Mouse (Mus musculus) heart, embryonic 15.5 days (tissue): ENCODE results near the gene Snx30. TPM values are rescaled to one million over a fixed set of nuclear protein-coding genes. Genes with fewer than 3 reads are reported as not detected.

Experiments used
- ATAC-seq: fragments of 200-750 bp; cut with Nextera tagmentation; replicated peaks from 2 replicates; pipeline ENCODE4 v1.8.0; 2017; ENCODE audit warnings: low read depth, moderate TSS enrichment; ENCODE audit not compliant: insufficient number of reproducible peaks, insufficient read depth, low FRiP score
- H3K27ac ChIP-seq: fragments of 300-500 bp; sonication (generic); 2 replicates; pipeline ENCODE4 v1.5.1; 2015; ENCODE audit warnings: mild to moderate bottlenecking, inconsistent platforms
- H3K27me3 ChIP-seq: fragments of 300-500 bp; sonication (generic); 2 replicates; pipeline ENCODE4 v1.6.1; 2015; ENCODE audit warnings: inconsistent platforms
- H3K36me3 ChIP-seq: fragments of 300-500 bp; sonication (generic); 2 replicates; pipeline ENCODE4 v1.6.1; 2015; ENCODE audit warnings: mild to moderate bottlenecking, inconsistent platforms
- H3K4me1 ChIP-seq: fragments of 300-500 bp; sonication (generic); replicated peaks from 2 replicates; pipeline ENCODE4 v1.6.1; 2015; ENCODE audit warnings: inconsistent platforms
- H3K4me2 ChIP-seq: fragments of 300-500 bp; sonication (generic); 2 replicates; pipeline ENCODE4 v1.6.1; 2015; ENCODE audit warnings: inconsistent platforms, mild to moderate bottlenecking, moderate library complexity
- H3K4me3 ChIP-seq: fragments of 300-500 bp; sonication (generic); 2 replicates; pipeline ENCODE4 v1.5.1; 2015; ENCODE audit warnings: mild to moderate bottlenecking, inconsistent platforms
- H3K9ac ChIP-seq: fragments of 300-500 bp; sonication (generic); 2 replicates; pipeline ENCODE4 v1.6.1; 2015; ENCODE audit warnings: mild to moderate bottlenecking, inconsistent platforms
- H3K9me3 ChIP-seq: fragments of 300-500 bp; sonication (generic); replicated peaks from 2 replicates; pipeline ENCODE4 v1.6.1; 2016; ENCODE audit warnings: inconsistent platforms
- WGBS: fragments of 180-500 bp; shearing (Covaris S2); methylation state at CpG from one replicate; pipeline ENCODE4 v1.1.7; 2015; ENCODE audit warnings: mixed read lengths; 5-methylcytosine and 5-hydroxymethylcytosine counted together
- polyA plus RNA-seq: library from polyadenylated mRNA; unstranded; fragments of >200 nt; fragmentation: Nextera tagmentation; extraction: Ambion mirVana; gene quantifications from 2 replicates; pipeline ENCODE4 v1.2.1, GENCODE M21; 2015

Gene Snx30
- polyA plus RNA-seq, 1 experiment from 2014 or later: 5.3 TPM

DNA sequence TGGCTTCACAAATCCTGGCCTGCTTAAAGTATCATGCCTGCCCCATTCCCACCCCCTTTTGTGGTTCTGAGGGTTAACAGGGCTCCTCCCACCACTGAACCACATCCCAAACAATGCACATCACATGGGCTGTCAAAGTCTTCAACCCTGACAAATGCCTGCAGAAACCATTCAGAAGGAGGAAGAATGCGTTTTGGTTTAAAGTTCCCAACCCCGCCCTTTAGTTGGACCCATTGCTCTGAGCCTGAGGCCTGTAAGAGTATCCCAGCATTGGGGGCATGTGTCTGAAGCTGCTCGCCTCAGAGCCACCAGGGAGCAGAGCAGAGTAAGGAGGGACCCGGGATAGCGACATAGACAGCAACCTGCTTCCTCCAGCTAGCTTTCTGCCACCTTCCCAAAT lies 68.2 kb downstream of the Snx30 start:
- Histone ChIP-seq H3K9ac (no peak overlapping the region), H3K4me2 (no peak overlapping the region), H3K4me1 (peaks cover 24% of the 10 kb centered on the region), H3K27me3 (no peaks in the 10 kb centered on the region), H3K36me3 (no peaks in the 10 kb centered on the region), H3K9me3 (no peaks in the 10 kb centered on the region), H3K4me3 (no peak overlapping the region), H3K27ac (no peak overlapping the region)
- no peak for ATAC-seq
- 58% methylated on average over 5 of the region's 5 CpGs for WGBS

DNA sequence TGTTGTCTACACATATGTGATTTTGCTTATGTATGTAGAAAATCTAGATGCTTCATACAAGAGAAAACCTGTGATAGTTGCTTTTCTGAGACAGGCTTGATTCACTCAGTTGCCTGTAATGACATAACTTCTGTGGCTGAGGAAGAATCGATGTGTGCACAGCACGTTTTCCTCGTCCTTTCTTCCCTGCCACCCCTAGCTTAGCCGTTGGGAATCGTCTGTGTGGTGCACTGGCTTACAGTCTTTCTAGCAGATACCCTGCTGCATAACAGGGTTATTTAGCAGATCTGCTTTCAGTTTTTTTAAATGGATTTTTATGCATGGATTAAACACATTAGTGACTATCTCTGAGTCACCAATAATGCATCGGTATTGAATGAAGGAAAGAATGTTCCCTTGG lies 70.9 kb downstream of the Snx30 start:
- no peak for ATAC-seq
- H3K36me3 ChIP-seq: 0 out of 2 replicates have a peak, but pooled peaks cover 8% of the 10 kb centered on the region

DNA sequence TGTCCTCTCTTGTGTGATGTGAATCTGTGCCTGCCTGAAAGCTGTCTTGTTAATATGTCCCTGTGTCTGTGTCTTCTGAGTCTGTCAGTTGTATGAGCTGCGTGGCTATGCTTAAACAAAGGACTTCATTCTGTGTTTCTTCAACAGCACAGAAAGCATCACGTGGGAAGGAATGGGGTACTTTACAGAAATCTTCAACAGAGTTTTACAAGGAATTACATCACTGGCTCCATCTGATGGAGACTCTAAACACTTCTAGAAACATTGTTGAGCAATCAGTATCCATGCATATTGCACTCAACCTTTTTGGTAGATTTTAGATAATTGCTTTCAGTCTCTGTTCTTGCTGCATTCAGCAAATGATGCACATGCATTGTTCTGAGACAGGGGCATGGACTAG lies 71.4 kb downstream of the Snx30 start:
- 0 out of 2 replicates have a peak, but pooled peaks cover 7% of the 10 kb centered on the region for H3K4me1 ChIP-seq
- H3K27me3 ChIP-seq: no peaks in the 10 kb centered on the region
- ATAC-seq: no peak
- H3K27ac ChIP-seq: no peak overlapping the region
- 0 out of 2 replicates have a peak, but pooled peaks cover 8% of the 10 kb centered on the region for H3K36me3 ChIP-seq
- no peak overlapping the region for H3K4me3 ChIP-seq
- 80% methylated on average over 2 of the region's 2 CpGs for WGBS
- H3K4me2 ChIP-seq: no peak overlapping the region
- no peaks in the 10 kb centered on the region for H3K9me3 ChIP-seq
- no peak overlapping the region for H3K9ac ChIP-seq

More for the DNA sequence above, 70.9 kb downstream of the Snx30 start:
- H3K9me3 ChIP-seq: no peaks in the 10 kb centered on the region
- H3K4me1 ChIP-seq: 0 out of 2 replicates have a peak, but pooled peaks cover 7% of the 10 kb centered on the region
- no peak overlapping the region for H3K27ac ChIP-seq
- H3K4me2 ChIP-seq: no peak overlapping the region
- H3K9ac ChIP-seq: no peak overlapping the region
- H3K27me3 ChIP-seq: no peaks in the 10 kb centered on the region
- whole genome bisulfite sequencing: 87% methylated on average over 6 of the region's 6 CpGs
- H3K4me3 ChIP-seq: no peak overlapping the region

DNA sequence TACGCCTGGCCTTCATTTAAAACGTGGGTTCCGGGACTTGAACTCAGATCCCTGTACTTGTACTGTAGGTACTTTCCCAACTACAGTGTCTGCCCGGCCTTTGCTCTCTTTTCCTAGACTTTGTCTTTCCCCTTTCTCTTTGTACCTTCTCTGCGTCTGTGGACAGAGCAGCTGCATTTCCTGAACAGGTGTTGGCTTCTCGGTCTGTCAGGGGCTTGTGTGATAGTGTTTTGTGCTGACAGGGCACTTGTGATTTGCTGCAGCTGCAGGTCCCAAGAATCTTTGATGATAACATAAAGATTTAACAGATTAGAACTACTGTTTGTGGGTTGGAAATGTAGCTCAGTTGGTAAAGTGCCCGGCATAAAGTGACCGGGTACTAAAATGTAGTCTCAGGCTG lies 73.0 kb downstream of the Snx30 start:
- ATAC-seq: no peak
- no peaks in the 10 kb centered on the region for H3K27me3 ChIP-seq
- H3K4me3 ChIP-seq: no peak overlapping the region
- H3K36me3 ChIP-seq: peaks cover 18% of the 10 kb centered on the region; the same call in 1 of the 2 replicates
- no peaks in the 10 kb centered on the region for H3K9me3 ChIP-seq
- peak overlapping the region; percentile 32; the same call in 1 of the 2 replicates for H3K27ac ChIP-seq
- 0 out of 2 replicates have a peak, but pooled peaks cover 4% of the 10 kb centered on the region for H3K4me1 ChIP-seq
- WGBS: 68% methylated on average over 8 of the region's 8 CpGs
- H3K9ac ChIP-seq: no peak overlapping the region
- H3K4me2 ChIP-seq: no peak overlapping the region

DNA sequence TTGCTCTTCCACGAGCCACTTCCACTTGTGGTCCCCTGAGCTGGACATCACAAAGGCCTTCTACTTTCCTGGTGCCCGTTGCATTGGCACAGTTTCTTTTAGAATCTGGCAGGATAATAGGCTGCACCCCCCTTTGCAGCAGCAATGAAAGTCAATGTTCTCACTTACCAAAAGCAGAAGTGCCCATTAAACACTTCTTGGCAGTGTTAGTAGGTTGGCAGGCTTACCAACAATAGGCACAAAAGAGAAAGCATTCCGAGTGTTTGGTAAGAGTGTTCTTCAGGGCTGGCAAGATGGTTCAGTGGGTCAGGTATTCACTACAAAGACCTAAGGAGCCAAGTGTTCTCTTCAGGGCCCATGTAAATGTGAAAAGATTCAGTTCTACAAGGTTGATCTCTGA lies 73.8 kb downstream of the Snx30 start:
- 82% methylated on average over 3 of the region's 3 CpGs for WGBS
- Histone ChIP-seq H3K4me2 (no peak overlapping the region), H3K27ac (peak overlapping the region; percentile 32; the same call in 1 of the 2 replicates), H3K9ac (no peak overlapping the region), H3K4me1 (peaks cover 4% of the 10 kb centered on the region; the same call in 1 of the 2 replicates), H3K4me3 (no peak overlapping the region), H3K9me3 (no peaks in the 10 kb centered on the region), H3K27me3 (no peaks in the 10 kb centered on the region), H3K36me3 (peaks cover 21% of the 10 kb centered on the region; the same call in 1 of the 2 replicates)
- no peak for ATAC-seq

DNA sequence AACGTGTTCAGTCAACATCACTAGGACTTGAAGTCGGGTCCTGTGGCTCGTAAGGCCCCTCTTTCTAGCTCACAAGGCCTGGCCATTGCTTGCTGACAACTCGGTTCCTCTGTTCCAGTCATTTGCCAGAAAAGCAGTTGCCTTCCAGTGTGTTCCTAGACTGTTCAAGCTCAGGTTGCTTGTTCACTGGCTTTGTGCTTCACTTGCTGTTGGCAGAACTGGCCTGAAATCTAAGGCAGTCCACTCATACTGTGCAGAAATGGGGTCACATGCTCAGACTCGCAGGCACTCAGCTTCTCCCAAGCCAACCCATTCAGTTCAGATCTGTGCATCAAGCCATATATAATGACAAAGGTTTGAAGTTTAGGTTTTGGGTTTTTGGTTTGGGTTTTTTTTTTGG lies 75.1 kb downstream of the Snx30 start:
- H3K36me3 ChIP-seq: peaks cover 21% of the 10 kb centered on the region; the same call in 1 of the 2 replicates
- H3K4me2 ChIP-seq: no peak overlapping the region
- no peak overlapping the region for H3K27ac ChIP-seq
- no peaks in the 10 kb centered on the region for H3K27me3 ChIP-seq
- H3K4me1 ChIP-seq: peaks cover 7% of the 10 kb centered on the region
- no peak overlapping the region for H3K4me3 ChIP-seq
- no peak for ATAC-seq
- H3K9ac ChIP-seq: no peak overlapping the region
- no peaks in the 10 kb centered on the region for H3K9me3 ChIP-seq
- 87% methylated on average over 5 of the region's 5 CpGs for WGBS

DNA sequence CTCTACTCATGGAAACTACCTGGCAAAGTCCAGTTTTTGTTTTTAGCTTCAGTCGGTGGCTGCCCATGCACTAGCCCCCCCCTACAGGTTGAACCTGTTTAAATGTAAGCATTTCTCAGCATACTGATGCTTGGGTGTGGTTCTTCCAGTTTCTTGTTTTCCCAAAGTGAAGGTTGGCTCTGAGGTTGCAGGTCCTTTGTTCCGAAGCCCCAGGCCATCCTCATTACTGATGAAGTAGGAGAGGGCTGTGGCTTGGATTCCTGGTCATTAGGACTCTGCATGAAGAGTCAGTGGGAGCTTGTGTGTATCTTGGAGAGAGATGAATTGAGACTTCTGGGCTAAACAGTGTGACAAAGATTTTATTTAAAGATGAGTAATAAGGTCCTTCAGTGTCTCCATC lies 75.6 kb downstream of the Snx30 start:
- H3K4me2 ChIP-seq: no peak overlapping the region
- WGBS: 78% methylated on average over 2 of the region's 2 CpGs
- H3K4me1 ChIP-seq: peaks cover 8% of the 10 kb centered on the region
- H3K9me3 ChIP-seq: no peaks in the 10 kb centered on the region
- peaks cover 22% of the 10 kb centered on the region; the same call in 1 of the 2 replicates for H3K36me3 ChIP-seq
- H3K4me3 ChIP-seq: no peak overlapping the region
- no peak overlapping the region for H3K27ac ChIP-seq
- ATAC-seq: no peak
- H3K9ac ChIP-seq: no peak overlapping the region
- no peaks in the 10 kb centered on the region for H3K27me3 ChIP-seq

DNA sequence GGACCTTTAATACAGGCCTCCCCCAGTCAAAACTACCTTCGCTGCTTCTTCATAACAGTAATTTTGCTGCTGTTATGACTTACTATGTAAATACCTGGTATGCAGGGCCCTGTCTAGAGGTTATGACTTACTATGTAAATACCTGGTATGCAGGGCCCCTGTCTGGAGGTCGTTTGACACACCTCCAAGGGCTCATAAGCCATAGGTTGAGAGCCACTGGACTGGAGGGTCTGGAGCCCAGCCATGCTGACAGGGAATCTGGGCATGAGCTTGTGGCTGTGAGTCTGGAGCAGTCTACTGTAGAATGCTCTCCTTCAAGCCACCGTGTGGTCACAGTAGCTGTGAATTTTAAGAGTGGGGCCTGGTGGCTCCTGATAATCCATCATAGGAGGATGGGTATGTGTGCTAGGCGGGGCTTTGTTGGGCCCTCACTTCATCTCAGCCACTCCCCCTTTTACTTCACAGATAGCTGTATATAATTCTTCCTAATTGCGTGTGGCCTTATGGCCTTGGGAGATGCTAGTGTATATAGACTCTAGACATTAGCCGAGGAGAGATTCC lies 78.6 kb downstream of the Snx30 start:
- H3K27ac ChIP-seq: peak overlapping the region; percentile 7; the same call in 1 of the 2 replicates
- H3K4me1 ChIP-seq: peaks cover 10% of the 10 kb centered on the region
- H3K9ac ChIP-seq: no peak overlapping the region
- H3K9me3 ChIP-seq: no peaks in the 10 kb centered on the region
- H3K36me3 ChIP-seq: peaks cover 29% of the 10 kb centered on the region; the same call in 1 of the 2 replicates
- H3K27me3 ChIP-seq: no peaks in the 10 kb centered on the region
- H3K4me2 ChIP-seq: no peak overlapping the region
- no peak for ATAC-seq
- 80% methylated on average over 6 of the region's 6 CpGs for WGBS
- no peak overlapping the region for H3K4me3 ChIP-seq

DNA sequence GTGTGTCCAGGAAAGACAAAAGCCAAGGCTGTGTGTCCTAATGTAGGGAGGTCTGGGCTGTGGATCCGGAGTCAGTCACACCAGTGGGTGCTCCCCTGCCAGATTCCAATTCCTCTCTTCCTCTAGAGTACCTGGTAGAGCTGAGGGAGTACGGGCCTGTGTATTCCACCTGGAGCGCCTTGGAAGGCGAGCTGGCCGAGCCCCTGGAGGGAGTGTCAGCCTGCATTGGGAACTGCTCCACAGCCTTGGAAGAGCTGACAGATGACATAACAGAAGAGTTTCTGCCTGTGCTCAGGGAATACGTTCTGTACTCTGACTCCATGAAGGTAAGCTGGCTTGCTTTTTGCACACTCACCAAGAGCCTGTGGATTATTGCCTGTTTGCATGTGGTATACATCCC lies 80.6 kb downstream of the Snx30 start:
- Histone ChIP-seq H3K36me3 (peaks cover 21% of the 10 kb centered on the region; the same call in 1 of the 2 replicates), H3K4me2 (no peak overlapping the region), H3K9me3 (no peaks in the 10 kb centered on the region), H3K9ac (no peak overlapping the region), H3K27ac (peak overlapping the region; percentile 26; the same call in 1 of the 2 replicates), H3K4me3 (no peak overlapping the region), H3K4me1 (peaks cover 26% of the 10 kb centered on the region), H3K27me3 (no peaks in the 10 kb centered on the region)
- WGBS: 80% methylated on average over 6 of the region's 6 CpGs
- ATAC-seq: no peak

DNA sequence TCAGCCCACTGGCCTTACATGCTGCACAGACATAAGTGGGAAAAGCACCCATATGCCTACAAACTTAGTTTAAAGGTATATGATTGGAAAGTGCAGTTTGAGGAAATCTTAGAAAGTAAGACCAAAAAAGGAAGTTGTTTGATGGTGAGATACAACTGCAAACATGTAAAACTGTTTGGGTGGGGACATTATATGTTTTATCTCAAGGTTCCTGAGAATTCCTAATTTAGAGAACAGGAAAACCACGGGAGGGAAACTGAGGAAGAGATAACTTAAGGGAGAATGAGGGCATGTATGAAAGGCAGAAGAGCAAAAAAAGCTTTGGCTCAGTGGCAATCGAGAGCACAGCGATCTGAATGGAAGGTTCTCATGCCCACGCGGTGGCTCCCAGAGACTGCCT lies 81.4 kb downstream of the Snx30 start:
- 85% methylated on average over 5 of the region's 5 CpGs for WGBS
- H3K27me3 ChIP-seq: no peaks in the 10 kb centered on the region

DNA sequence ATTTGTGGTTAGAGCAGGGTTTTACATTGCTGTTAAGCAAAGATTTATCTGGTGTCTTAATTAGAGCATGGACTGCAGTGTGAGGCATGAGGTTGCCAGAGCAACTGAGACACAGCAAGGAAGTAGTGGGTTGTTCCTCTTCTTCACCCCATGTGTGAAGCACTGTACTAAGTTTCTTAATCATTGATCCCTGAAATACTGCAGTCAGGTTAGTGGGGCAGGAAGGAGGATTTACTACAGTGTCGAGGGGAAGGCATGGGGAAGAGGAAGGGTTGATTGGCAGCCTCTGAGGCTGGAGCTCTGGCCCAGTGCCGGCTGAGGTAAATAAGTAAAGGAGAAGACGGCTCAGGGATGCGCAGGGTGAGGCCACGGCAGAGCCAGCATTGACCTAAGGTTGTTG lies 82.4 kb downstream of the Snx30 start:
- H3K4me3 ChIP-seq: no peak overlapping the region
- no peaks in the 10 kb centered on the region for H3K9me3 ChIP-seq
- no peak overlapping the region for H3K4me2 ChIP-seq
- H3K27ac ChIP-seq: no peak overlapping the region
- H3K9ac ChIP-seq: no peak overlapping the region
- H3K27me3 ChIP-seq: no peaks in the 10 kb centered on the region
- no peak for ATAC-seq
- peaks cover 11% of the 10 kb centered on the region; the same call in 1 of the 2 replicates for H3K36me3 ChIP-seq
- peaks cover 34% of the 10 kb centered on the region for H3K4me1 ChIP-seq
- 76% methylated on average over 5 of the region's 5 CpGs for WGBS

More for the DNA sequence above, 81.4 kb downstream of the Snx30 start:
- H3K4me1 ChIP-seq: peaks cover 30% of the 10 kb centered on the region
- H3K4me3 ChIP-seq: no peak overlapping the region
- H3K9ac ChIP-seq: no peak overlapping the region
- no peaks in the 10 kb centered on the region for H3K9me3 ChIP-seq
- ATAC-seq: no peak
- no peak overlapping the region for H3K27ac ChIP-seq
- H3K4me2 ChIP-seq: no peak overlapping the region
- H3K36me3 ChIP-seq: peaks cover 21% of the 10 kb centered on the region; the same call in 1 of the 2 replicates

DNA sequence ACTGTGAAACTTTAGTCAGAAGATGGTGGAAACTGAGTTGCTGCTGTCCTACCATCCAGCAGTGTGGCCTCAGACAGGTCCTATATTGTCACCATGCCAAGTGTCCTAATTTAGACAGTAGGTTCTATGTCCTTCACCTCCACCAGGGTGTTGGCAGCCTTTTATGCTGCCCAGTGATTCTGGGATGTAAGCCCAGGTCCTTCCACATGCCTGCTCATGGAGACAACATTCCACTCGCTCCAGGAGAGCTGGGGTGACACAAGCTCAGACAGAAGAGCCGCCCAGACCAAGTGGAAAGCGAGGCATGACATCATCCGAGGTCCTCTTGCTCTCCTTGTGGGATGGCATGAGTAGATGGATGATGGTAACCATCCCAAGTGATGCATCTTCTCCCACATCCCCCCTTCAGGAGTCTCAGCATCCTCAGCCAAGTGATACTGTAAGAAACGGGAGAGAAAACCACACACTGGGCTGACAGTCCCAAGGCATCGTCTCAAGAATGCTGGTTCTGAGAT lies 84.5 kb downstream of the Snx30 start:
- Histone ChIP-seq H3K27me3 (no peaks in the 10 kb centered on the region), H3K9ac (no peak overlapping the region), H3K27ac (peak overlapping the region; percentile 84), H3K4me3 (no peak overlapping the region), H3K9me3 (no peaks in the 10 kb centered on the region), H3K4me2 (no peak overlapping the region), H3K36me3 (peaks cover 8% of the 10 kb centered on the region; the same call in 1 of the 2 replicates), H3K4me1 (peaks cover 50% of the 10 kb centered on the region)
- ATAC-seq: peak; percentile 83
- WGBS: 48% methylated on average over 6 of the region's 6 CpGs
